Mouse (Mus musculus): ENCODE results near the gene Itga2b. TPM values are rescaled to one million over a fixed set of nuclear protein-coding genes. Genes with fewer than 3 reads are reported as not detected.
A peak's percentile ranks its signal among the peaks of the same experiment; 100 is the strongest.

Gene Itga2b
- polyA plus RNA-seq, 1 experiment = 4,614 TPM

DNA sequence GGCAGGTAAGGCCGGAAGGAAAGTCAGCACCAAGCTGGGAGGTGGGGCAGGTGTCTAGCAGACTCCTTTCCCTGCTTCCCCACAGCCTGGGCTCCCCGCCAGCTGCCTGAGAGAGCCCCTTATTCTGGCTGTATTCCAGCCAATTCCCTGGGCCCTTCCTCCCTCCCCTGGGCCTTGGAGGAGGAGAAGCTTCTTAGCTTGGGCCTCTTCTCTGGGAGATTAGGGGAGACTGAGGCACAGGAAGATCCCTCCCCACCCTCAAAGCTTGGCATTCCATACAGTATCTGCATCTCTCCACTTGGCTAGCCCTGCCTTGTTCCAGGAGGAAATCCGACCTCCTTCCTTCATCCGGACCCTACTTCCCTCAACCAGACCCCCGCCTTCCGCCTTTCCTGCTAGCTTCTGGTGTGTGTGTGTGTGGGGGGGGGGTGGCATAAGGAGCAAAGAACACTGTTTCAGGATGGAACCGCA lies 24.0 kb downstream of the Itga2b start:
- Histone ChIP-seq H3K4me1 (peaks cover 46% of the 10 kb centered on the region), H3K36me3 (replicated peaks; ENCODE audit: low read length) (no peaks in the 10 kb centered on the region), H3K4me3 (replicated peaks) (peak overlapping the region; percentile 95), H3K27me3 (replicated peaks) (peaks cover 67% of the 10 kb centered on the region), H3K9me3 (no peaks in the 10 kb centered on the region)
- TF ChIP-seq GATA1 (IDR thresholded peaks at IDR 0.05; ENCODE audit: borderline replicate concordance, low read length) = no peak
- no peak for TF ChIP-seq FLI1 (IDR thresholded peaks at IDR 0.05; ENCODE audit: low read length)

DNA sequence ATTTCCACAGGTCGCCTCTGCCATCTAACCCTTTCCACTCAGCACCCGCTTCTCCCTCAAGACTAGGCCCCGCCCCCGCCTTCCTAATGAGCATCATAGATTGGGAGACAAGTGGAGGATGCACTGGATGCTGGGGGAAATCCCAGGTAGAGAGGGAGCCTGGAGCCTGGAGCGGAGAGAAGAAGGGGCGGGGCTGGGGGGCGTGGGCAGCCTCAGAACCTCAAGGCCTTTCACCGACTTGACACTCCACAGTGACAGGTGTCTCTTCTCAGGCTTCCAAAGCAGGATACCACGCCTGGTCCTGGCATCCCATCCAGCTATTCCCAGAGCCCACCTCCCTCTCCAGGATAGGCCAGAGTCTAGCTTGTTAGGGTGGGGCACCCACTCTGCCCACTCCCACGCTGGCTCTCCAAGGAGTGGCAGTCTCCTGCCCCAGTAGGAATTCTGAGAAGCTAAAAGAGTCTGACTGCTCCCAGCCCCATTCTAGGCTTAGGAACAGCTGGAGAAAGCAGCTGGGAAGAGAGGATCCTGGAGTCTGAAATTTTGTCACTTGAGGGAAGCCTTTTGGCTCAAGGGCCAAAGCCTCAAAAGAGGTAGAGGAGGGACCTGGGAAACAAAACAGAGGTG lies 24.5 kb downstream of the Itga2b start:
- H3K27me3 ChIP-seq (replicated peaks) = peaks cover 67% of the 10 kb centered on the region
- H3K36me3 ChIP-seq (replicated peaks; ENCODE audit: low read length) = no peaks in the 10 kb centered on the region
- TF ChIP-seq GATA1 (IDR thresholded peaks at IDR 0.05; ENCODE audit: borderline replicate concordance, low read length) (no peak), FLI1 (IDR thresholded peaks at IDR 0.05; ENCODE audit: low read length) (no peak)
- H3K9me3 ChIP-seq = no peaks in the 10 kb centered on the region
- no peak overlapping the region for H3K4me3 ChIP-seq (replicated peaks)
- H3K4me1 ChIP-seq = peaks cover 46% of the 10 kb centered on the region

GRCm38 (mm10) chr11:102444781-102445180 lies 25.1 kb downstream of the Itga2b start:
- Histone ChIP-seq H3K9me3 (no peaks in the 10 kb centered on the region), H3K27me3 (replicated peaks) (peaks cover 70% of the 10 kb centered on the region), H3K4me3 (replicated peaks) (no peak overlapping the region), H3K36me3 (replicated peaks; ENCODE audit: low read length) (no peaks in the 10 kb centered on the region), H3K4me1 (peaks cover 51% of the 10 kb centered on the region)
- TF ChIP-seq FLI1 (IDR thresholded peaks at IDR 0.05; ENCODE audit: low read length) (no peak), GATA1 (IDR thresholded peaks at IDR 0.05; ENCODE audit: borderline replicate concordance, low read length) (no peak)

DNA sequence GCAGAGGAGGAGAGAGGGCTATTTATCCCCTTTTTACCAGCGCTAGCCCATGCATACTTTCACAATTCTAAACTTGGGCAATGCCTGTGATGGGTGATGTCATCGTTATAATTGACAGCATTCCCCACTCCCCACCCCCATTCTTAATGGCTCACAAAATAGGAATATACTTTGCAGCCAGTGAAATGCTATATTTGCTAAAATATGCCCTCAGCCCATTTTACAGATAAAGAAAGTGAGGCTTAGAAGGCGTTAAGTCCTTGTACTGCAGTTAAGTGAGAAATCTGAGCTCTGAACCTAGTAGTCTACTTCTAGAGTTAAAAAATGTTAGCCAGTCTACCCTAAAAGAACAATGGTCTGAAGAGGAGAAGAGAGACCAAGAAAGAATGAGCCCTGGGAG lies 25.6 kb downstream of the Itga2b start:
- TF ChIP-seq FLI1 (IDR thresholded peaks at IDR 0.05; ENCODE audit: low read length) (no peak), GATA1 (IDR thresholded peaks at IDR 0.05; ENCODE audit: borderline replicate concordance, low read length) (no peak)
- Histone ChIP-seq H3K9me3 (no peaks in the 10 kb centered on the region), H3K4me3 (replicated peaks) (no peak overlapping the region), H3K27me3 (replicated peaks) (peaks cover 70% of the 10 kb centered on the region), H3K36me3 (replicated peaks; ENCODE audit: low read length) (no peaks in the 10 kb centered on the region), H3K4me1 (peaks cover 52% of the 10 kb centered on the region)

DNA sequence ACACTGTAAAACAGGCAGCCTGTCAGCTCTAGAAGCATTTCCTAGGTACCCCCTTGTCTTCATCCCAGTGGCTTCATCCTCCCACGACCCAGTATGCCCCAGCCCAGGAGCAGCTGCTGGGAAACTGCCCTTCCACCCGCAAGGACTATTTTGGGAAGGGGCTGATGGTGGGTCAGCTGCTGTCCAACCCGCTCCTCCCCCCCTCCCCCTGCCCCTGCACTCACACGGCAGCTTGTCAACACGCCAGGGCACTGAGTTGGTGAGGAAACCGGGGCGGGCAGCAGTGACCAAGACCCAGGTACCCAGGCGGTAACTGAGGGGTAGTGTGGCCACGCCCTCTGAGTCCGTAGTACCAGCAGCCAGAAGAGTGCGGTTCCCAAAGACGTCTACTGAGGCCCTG lies 26.2 kb downstream of the Itga2b start:
- Histone ChIP-seq H3K36me3 (replicated peaks; ENCODE audit: low read length) (peaks cover 2% of the 10 kb centered on the region), H3K4me3 (replicated peaks) (no peak overlapping the region), H3K4me1 (peaks cover 50% of the 10 kb centered on the region), H3K9me3 (no peaks in the 10 kb centered on the region), H3K27me3 (replicated peaks) (peaks cover 74% of the 10 kb centered on the region)
- no peak for TF ChIP-seq FLI1 (IDR thresholded peaks at IDR 0.05; ENCODE audit: low read length)
- no peak for TF ChIP-seq GATA1 (IDR thresholded peaks at IDR 0.05; ENCODE audit: borderline replicate concordance, low read length)

DNA sequence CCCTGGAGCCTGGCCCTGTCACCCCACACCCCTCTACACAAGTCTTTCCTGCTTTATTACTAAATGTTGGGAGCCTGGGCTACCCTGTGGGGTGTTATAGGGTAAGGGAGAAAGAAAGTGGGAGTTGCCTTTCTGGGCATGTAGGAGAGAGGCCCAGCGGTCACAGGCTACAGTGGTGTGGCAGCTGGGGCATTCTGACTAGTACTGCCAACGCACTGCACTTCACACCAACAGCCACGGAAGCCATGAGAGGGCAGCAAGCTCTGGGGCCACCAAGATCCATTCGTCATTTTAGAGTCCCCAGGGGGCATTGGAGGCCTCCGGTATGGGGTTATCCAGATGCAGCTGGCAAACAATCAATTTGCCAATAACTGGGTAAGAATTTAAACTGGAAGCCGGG lies 27.8 kb downstream of the Itga2b start:
- Histone ChIP-seq H3K9me3 (peaks cover 9% of the 10 kb centered on the region; the same call in 1 of the 2 replicates), H3K4me1 (peaks cover 47% of the 10 kb centered on the region), H3K27me3 (replicated peaks) (peaks cover 75% of the 10 kb centered on the region), H3K36me3 (replicated peaks; ENCODE audit: low read length) (peaks cover 15% of the 10 kb centered on the region), H3K4me3 (replicated peaks) (no peak overlapping the region)
- TF ChIP-seq GATA1 (IDR thresholded peaks at IDR 0.05; ENCODE audit: borderline replicate concordance, low read length) = no peak
- TF ChIP-seq FLI1 (IDR thresholded peaks at IDR 0.05; ENCODE audit: low read length) = no peak

- no peak for TF ChIP-seq GATA1 (IDR thresholded peaks at IDR 0.05; ENCODE audit: borderline replicate concordance, low read length)
- no peak for TF ChIP-seq FLI1 (IDR thresholded peaks at IDR 0.05; ENCODE audit: low read length)
- Histone ChIP-seq H3K4me1 (peaks cover 45% of the 10 kb centered on the region), H3K9me3 (peaks cover 9% of the 10 kb centered on the region; the same call in 1 of the 2 replicates), H3K4me3 (replicated peaks) (no peak overlapping the region), H3K27me3 (replicated peaks) (peaks cover 69% of the 10 kb centered on the region), H3K36me3 (replicated peaks; ENCODE audit: low read length) (peaks cover 20% of the 10 kb centered on the region)
These were observed 28.5 kb downstream of the Itga2b start for GRCm38 (mm10) chr11:102441434-102441833.

DNA sequence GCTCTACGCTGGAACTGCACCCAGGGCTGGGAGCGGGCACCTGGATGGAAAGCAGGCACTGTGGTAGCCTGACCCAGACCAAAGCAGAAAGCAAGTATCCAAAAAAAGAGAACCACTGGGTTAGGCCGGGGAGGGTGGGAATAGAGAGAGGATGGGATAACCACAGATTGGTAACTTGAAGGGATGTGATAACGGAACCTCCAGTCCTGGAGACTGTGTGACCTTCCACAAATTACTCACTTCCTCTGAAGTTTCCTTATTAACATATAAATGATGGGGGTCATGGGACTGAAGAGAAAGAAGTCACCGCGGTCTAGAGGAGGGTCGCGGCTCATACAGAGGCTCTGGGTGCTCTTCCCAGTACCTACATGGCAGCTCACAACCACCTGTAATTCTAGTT lies 29.7 kb downstream of the Itga2b start:
- Histone ChIP-seq H3K4me1 (peaks cover 40% of the 10 kb centered on the region), H3K27me3 (replicated peaks) (peaks cover 57% of the 10 kb centered on the region), H3K9me3 (peaks cover 9% of the 10 kb centered on the region; the same call in 1 of the 2 replicates), H3K4me3 (replicated peaks) (no peak overlapping the region), H3K36me3 (replicated peaks; ENCODE audit: low read length) (peaks cover 32% of the 10 kb centered on the region)
- TF ChIP-seq FLI1 (IDR thresholded peaks at IDR 0.05; ENCODE audit: low read length) = no peak
- no peak for TF ChIP-seq GATA1 (IDR thresholded peaks at IDR 0.05; ENCODE audit: borderline replicate concordance, low read length)

- H3K9me3 ChIP-seq = peaks cover 9% of the 10 kb centered on the region; the same call in 1 of the 2 replicates
- H3K36me3 ChIP-seq (replicated peaks; ENCODE audit: low read length) = peaks cover 41% of the 10 kb centered on the region
- H3K27me3 ChIP-seq (replicated peaks) = peaks cover 53% of the 10 kb centered on the region
- H3K4me1 ChIP-seq = peaks cover 46% of the 10 kb centered on the region
- H3K4me3 ChIP-seq (replicated peaks) = peak overlapping the region; percentile 59
- TF ChIP-seq GATA1 (IDR thresholded peaks at IDR 0.05; ENCODE audit: borderline replicate concordance, low read length) (no peak), FLI1 (IDR thresholded peaks at IDR 0.05; ENCODE audit: low read length) (no peak)
These were observed 30.5 kb downstream of the Itga2b start for GRCm38 (mm10) chr11:102439093-102440082.

Data from megakaryocyte, embryonic 14.5 days (primary cell).